Mouse (Mus musculus) ES-Bruce4 (cell line): ENCODE measurements around the gene Acot12. TPM values are rescaled to one million over a fixed set of nuclear protein-coding genes. Genes with fewer than 3 reads are reported as not detected.

Experiments
- H3K27ac ChIP-seq: 2 replicates; pipeline ENCODE4 v1.5.1; 2012; ENCODE audit warnings: low read length, inconsistent platforms; ENCODE audit not compliant: insufficient read depth
- H3K27me3 ChIP-seq: 2 replicates; pipeline ENCODE4 v1.6.1; 2012; ENCODE audit warnings: mild to moderate bottlenecking, low read length, inconsistent platforms; ENCODE audit not compliant: control insufficient read depth, poor library complexity, insufficient read depth, severe bottlenecking
- H3K36me3 ChIP-seq: 2 replicates; pipeline ENCODE4 v1.6.1; 2012; ENCODE audit warnings: inconsistent platforms, mild to moderate bottlenecking, low read length, moderate library complexity; ENCODE audit not compliant: control insufficient read depth, poor library complexity, insufficient read depth, severe bottlenecking
- H3K4me1 ChIP-seq: one replicate; pipeline ENCODE4 v1.8.1; 2011; ENCODE audit warnings: low read length; ENCODE audit not compliant: control insufficient read depth, insufficient read depth
- H3K4me3 ChIP-seq: 2 replicates; pipeline ENCODE4 v1.5.1; 2011; ENCODE audit warnings: low read depth, mild to moderate bottlenecking, low read length
- H3K9ac ChIP-seq: 2 replicates; pipeline ENCODE4 v1.6.1; 2012; ENCODE audit warnings: low read depth, mild to moderate bottlenecking, inconsistent platforms; ENCODE audit not compliant: poor library complexity, severe bottlenecking
- H3K9me3 ChIP-seq: replicated peaks from 2 replicates; pipeline ENCODE4 v1.6.1; 2012; ENCODE audit warnings: mild to moderate bottlenecking, low read length, inconsistent platforms; ENCODE audit not compliant: control insufficient read depth, poor library complexity, insufficient read depth, severe bottlenecking
- CTCF ChIP-seq: IDR thresholded peaks from one replicate; pipeline ENCODE4 v1.8.1; 2011; ENCODE audit warnings: low read depth, low read length
- EP300 ChIP-seq: IDR thresholded peaks from 2 replicates; pipeline ENCODE4 v1.6.1; 2011; ENCODE audit warnings: low read depth, low read length; ENCODE audit not compliant: insufficient read depth
- POLR2A ChIP-seq: IDR thresholded peaks from one replicate; pipeline ENCODE4 v1.8.1; 2011; ENCODE audit warnings: low read length; ENCODE audit not compliant: insufficient read depth
- polyA plus RNA-seq: library from polyadenylated mRNA; stranded (reverse); fragments of >200 nt; gene quantifications from 2 replicates; pipeline ENCODE4 v1.2.4, GENCODE M21; 2011; ENCODE audit warnings: low read depth; ENCODE audit not compliant: missing spikeins, insufficient read depth, insufficient read length

Gene Acot12
- polyA plus RNA-seq, 1 experiment: not detected

DNA sequence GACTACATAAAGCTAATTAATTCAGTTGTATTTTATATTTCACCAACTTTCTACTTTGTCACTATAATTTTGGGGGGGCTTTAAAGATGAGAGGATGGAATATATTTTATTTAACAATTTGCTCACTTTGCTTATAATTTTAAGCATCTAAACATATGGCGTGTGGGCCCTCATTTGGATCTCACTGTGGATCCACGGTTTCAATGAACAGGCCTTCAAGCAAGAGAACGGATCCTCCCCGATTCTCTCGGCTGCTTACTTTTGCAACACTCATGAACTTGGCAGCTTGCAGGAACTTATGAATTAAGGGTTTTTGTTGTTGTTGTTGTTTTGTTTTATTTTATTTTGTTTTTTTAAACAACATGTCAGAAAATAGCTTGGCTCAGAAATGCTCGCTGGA, 21.8 kb upstream of the Acot12 start:
- TF ChIP-seq EP300 (no peak), POLR2A (no peak), CTCF (no peak)
- no peak overlapping the region for H3K4me3 ChIP-seq
- no peaks in the 10 kb centered on the region for H3K36me3 ChIP-seq

GRCm38 (mm10) chr13:91723108-91723735, 18.1 kb upstream of the Acot12 start:
- H3K4me1 ChIP-seq: no peaks in the 10 kb centered on the region
- H3K27ac ChIP-seq: no peak overlapping the region
- H3K4me3 ChIP-seq: no peak overlapping the region
- H3K27me3 ChIP-seq: no peaks in the 10 kb centered on the region
- H3K36me3 ChIP-seq: no peaks in the 10 kb centered on the region
- no peaks in the 10 kb centered on the region for H3K9me3 ChIP-seq
- no peak overlapping the region for H3K9ac ChIP-seq
- TF ChIP-seq EP300 (no peak), CTCF (peak; percentile 37)

More for the DNA sequence above, 21.8 kb upstream of the Acot12 start:
- no peak overlapping the region for H3K27ac ChIP-seq
- H3K27me3 ChIP-seq: no peaks in the 10 kb centered on the region
- H3K4me1 ChIP-seq: no peaks in the 10 kb centered on the region
- no peaks in the 10 kb centered on the region for H3K9me3 ChIP-seq
- no peak overlapping the region for H3K9ac ChIP-seq

GRCm38 (mm10) chr13:91723736-91724119, 17.6 kb upstream of the Acot12 start:
- TF ChIP-seq POLR2A (no peak), EP300 (no peak), CTCF (no peak)
- Histone ChIP-seq H3K27ac (no peak overlapping the region), H3K9me3 (no peaks in the 10 kb centered on the region), H3K36me3 (no peaks in the 10 kb centered on the region), H3K9ac (no peak overlapping the region), H3K4me3 (no peak overlapping the region), H3K4me1 (no peaks in the 10 kb centered on the region), H3K27me3 (no peaks in the 10 kb centered on the region)

- Histone ChIP-seq H3K9me3 (no peaks in the 10 kb centered on the region), H3K27ac (no peak overlapping the region), H3K4me3 (no peak overlapping the region), H3K27me3 (no peaks in the 10 kb centered on the region), H3K9ac (no peak overlapping the region), H3K4me1 (no peaks in the 10 kb centered on the region), H3K36me3 (no peaks in the 10 kb centered on the region)
- no peak for TF ChIP-seq POLR2A
- TF ChIP-seq CTCF: no peak
- TF ChIP-seq EP300: no peak
These were observed 17.1 kb upstream of the Acot12 start for GRCm38 (mm10) chr13:91724211-91724610.

DNA sequence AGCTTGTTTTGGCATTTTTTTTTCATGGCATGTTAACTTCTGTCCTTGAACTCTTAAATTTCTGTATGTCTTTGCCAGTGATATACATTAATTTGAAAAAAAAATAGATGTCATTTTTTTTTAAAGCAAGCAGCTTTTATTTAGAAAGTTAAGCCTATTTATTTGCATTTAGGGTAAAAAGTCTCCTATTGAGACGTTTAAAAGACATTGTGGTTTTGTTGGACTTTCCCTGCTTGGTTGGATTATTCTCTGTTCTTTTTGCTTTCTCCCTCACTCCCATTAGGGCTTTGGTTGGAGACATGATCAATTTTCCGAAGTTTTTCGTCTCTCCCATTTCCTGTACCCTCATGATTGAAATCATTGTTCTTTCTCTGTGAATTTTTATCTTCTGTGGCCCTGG, 16.2 kb upstream of the Acot12 start:
- Histone ChIP-seq H3K27me3 (no peaks in the 10 kb centered on the region), H3K27ac (no peak overlapping the region), H3K9me3 (no peaks in the 10 kb centered on the region), H3K36me3 (no peaks in the 10 kb centered on the region), H3K9ac (no peak overlapping the region), H3K4me1 (no peaks in the 10 kb centered on the region), H3K4me3 (no peak overlapping the region)
- TF ChIP-seq CTCF (no peak), POLR2A (no peak), EP300 (no peak)

- Histone ChIP-seq H3K4me3 (no peak overlapping the region), H3K27ac (no peak overlapping the region), H3K9me3 (no peaks in the 10 kb centered on the region), H3K36me3 (no peaks in the 10 kb centered on the region), H3K27me3 (no peaks in the 10 kb centered on the region), H3K9ac (no peak overlapping the region), H3K4me1 (no peaks in the 10 kb centered on the region)
- TF ChIP-seq POLR2A (no peak), CTCF (no peak), EP300 (no peak)
These were observed 13.4 kb upstream of the Acot12 start for GRCm38 (mm10) chr13:91727899-91728298.
